Mouse (Mus musculus): ENCODE measurements at regions not wholly inside any gene's neighbourhood (a gene's known extent, or its start where the extent isn't known, plus 50 kb on each side); places are given as distances from the start of the nearest gene placed in this dataset.

GRCm38 (mm10) chr5:54759657-54760056, 761.4 kb downstream of the Stim2 start:
- TF ChIP-seq CTCF (IDR thresholded peaks at IDR 0.05; ENCODE audit: low read depth, low read length), result no peak
- TF ChIP-seq POLR2A (IDR thresholded peaks at IDR 0.05; ENCODE audit: extremely low read depth, insufficient read depth, low read length), result no peak
